Mouse (Mus musculus) activated CD4-positive, CD25-positive, alpha-beta regulatory T cell, adult 9 weeks (primary cell): ENCODE results near the gene Cyp8b1. TPM values are rescaled to one million over a fixed set of nuclear protein-coding genes. Genes with fewer than 3 reads are reported as not detected.

Source experiments
- polyA plus RNA-seq: library from polyadenylated mRNA; unstranded; fragments of 100-300 nt; shearing (Covaris generic); gene quantifications from one replicate; pipeline ENCODE4 v1.2.1, GENCODE M21; 2017

Gene Cyp8b1
- polyA plus RNA-seq, result not detected

GRCm38 (mm10) chr9:121916102-121916501, at the start of gene Cyp8b1:
Cyp8b1 (minus strand) TSS chr9:121916305.

GRCm38 (mm10) chr9:121950418-121951113, 34.5 kb upstream of the Cyp8b1 start, which contains the start of gene Fam198a:
Fam198a (plus strand) TSS chr9:121950988.

GRCm38 (mm10) chr9:121898245-121898644, 17.9 kb downstream of the Cyp8b1 start, which contains the start of gene Ackr2:
Ackr2 (plus strand) TSS chr9:121898355.

Other genes starting within 250 kb of the Cyp8b1 start
- 29.2 TPM for gene Sec22c, start 210.8 kb downstream of the Cyp8b1 start, polyA plus RNA-seq
- 35.7 TPM for gene Ss18l2, start 206.0 kb downstream of the Cyp8b1 start, polyA plus RNA-seq
- gene Nktr, start 197.1 kb downstream of the Cyp8b1 start, polyA plus RNA-seq, result 119 TPM
- gene Zfp651, start 157.0 kb downstream of the Cyp8b1 start, polyA plus RNA-seq, result 0.23 TPM
- gene Klhl40, start 138.7 kb downstream of the Cyp8b1 start, polyA plus RNA-seq, result not detected
- gene Hhatl, start 123.8 kb downstream of the Cyp8b1 start, polyA plus RNA-seq, result not detected
- not detected for gene Ccdc13, start 76.8 kb downstream of the Cyp8b1 start, polyA plus RNA-seq
- 112 TPM for gene Higd1a, start 57.9 kb downstream of the Cyp8b1 start, polyA plus RNA-seq
- gene Ackr2, start 17.9 kb downstream of the Cyp8b1 start, polyA plus RNA-seq, result not detected
- 0.33 TPM for gene Fam198a, start 34.7 kb upstream of the Cyp8b1 start, polyA plus RNA-seq
- gene Pomgnt2, start 80.8 kb upstream of the Cyp8b1 start, polyA plus RNA-seq, result not detected
- gene Snrk, start 201.0 kb upstream of the Cyp8b1 start, polyA plus RNA-seq, result 102 TPM